Mouse (Mus musculus): Measurements from ENCODE around the gene Sec14l2. TPM values are rescaled to one million over a fixed set of nuclear protein-coding genes. Genes with fewer than 3 reads are reported as not detected.

The Sec14l2 gene
- 1 to 10 TPM in 2 of 3 experiments, under 1 TPM in 1; 0.79 to 2.7 (median 1.3) TPM for polyA plus RNA-seq (2017; shearing (Covaris generic))

DNA sequence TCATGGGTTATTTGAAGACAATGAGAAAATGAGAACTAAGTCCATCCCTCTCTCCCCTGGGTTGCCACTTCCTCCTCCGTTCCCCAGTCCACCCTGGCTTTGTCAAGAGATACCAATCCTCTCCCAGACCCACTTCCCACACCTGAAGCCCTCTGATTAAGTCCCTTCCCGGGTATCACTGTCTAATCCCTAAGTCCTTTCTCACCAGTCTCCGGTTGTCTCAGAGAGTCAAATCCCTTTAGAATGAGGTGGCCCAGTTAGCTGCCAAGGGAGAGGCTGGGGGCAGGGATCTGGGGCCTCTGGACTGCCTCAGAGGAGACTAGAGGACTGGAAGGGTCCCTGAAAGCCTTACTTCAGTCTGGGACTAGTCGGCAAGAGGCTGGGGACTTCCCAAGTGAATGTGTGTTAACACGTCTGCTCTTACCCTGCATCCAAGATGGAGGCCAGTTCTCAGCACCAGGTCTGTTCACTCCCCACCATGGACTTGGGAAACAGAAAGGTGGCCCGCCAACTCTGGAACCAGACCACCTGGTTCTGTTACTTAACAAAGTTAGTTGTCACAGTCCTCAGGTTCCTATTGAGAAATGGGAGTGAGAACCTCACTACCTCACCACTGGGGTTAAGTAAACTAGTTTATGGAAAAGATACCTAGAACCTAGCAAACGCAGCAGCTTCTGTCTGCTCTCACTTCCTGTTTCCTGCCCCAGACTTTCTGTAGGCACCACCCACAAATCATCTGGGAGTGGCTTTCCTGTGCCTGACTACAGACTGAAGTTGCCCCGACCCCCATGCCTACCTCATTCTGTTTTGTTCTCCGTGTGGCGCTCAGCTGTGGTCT lies at the start of gene Sec14l2:
Gene Sec14l2, minus strand, starts transcription at position 674 of the 838 bp plus-strand sequence.
- ATAC-seq = peak; percentile 88

DNA sequence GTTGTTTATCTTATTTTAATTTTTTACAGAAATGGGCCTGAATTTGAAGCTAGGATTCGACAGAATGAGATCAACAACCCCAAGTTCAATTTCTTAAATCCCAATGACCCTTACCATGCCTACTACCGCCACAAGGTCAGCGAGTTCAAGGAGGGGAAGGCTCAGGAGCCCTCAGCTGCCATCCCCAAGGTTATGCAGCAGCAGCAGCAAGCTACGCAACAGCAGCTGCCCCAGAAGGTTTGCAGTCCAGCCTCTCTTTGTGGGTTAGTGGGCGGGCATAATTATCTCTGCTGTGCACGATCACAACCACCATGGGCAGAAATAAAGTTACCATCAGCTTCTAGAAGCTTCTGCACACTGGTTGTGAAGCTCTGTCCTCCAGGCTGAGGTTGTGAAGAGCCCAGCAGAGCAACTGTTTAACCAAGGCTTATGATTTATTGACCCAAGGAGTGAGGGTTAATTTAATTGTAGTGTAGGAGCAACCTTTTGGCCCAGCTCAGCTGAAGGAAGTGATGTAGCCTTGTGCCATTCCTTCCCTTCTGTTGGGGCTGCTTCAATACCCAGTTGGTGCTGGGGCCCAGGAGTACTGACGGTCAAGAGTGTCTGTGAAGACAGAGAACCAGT lies 43.4 kb upstream of the Sec14l2 start:
- ATAC-seq = no peak

DNA sequence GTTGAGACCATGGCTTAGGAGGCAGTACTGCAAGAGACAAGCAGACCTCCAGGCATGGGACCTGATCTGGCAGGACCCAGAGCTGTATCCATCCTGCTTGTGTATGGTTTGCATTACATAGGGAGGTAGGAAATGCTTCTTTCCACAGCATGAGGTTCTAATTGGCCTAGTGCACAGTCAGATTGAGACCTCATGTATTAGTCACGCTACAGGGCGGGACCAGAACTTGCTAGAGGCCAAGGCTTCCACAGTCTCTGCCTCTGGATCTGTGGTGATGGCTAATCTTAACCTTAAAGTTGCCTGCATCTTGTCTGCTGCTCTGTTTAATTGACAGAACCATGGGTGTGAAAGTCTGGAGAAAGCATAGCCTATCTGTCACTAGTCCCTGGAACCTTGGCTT lies 41.5 kb upstream of the Sec14l2 start:
- ATAC-seq = no peak

DNA sequence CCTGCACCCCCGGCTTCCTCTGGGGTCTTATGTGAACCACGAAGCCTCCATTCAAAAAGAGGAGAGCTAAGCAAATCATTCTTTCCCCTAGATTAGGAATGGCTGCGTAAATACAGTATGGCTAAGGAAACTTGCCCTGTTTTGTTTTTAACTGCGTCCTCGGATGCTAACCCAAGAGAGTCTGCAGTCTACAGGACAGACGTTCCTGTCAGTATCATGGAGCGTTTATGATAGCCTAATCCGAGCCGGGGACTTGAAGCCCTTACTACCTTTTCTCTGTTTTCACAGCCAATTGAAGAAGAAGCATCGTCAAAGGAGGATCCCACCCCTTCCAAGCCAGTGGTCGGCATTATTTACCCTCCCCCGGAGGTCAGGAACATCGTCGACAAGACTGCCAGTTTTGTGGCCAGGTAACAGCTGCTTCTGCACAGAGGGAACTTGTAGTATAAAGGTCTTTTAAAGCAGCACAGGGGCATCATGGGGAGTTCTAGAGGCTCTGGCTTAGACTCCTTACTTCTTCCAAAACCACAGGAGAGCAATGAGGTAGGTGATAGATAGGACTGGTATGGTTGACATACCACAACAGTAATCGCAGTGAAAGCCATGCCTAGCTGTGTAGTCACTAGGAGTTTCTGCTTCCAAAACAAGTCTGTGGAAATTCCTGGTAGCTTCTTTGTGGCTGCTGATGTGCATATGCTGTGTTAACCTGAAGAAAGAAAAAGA lies 37.7 kb upstream of the Sec14l2 start:
- ATAC-seq = no peak

DNA sequence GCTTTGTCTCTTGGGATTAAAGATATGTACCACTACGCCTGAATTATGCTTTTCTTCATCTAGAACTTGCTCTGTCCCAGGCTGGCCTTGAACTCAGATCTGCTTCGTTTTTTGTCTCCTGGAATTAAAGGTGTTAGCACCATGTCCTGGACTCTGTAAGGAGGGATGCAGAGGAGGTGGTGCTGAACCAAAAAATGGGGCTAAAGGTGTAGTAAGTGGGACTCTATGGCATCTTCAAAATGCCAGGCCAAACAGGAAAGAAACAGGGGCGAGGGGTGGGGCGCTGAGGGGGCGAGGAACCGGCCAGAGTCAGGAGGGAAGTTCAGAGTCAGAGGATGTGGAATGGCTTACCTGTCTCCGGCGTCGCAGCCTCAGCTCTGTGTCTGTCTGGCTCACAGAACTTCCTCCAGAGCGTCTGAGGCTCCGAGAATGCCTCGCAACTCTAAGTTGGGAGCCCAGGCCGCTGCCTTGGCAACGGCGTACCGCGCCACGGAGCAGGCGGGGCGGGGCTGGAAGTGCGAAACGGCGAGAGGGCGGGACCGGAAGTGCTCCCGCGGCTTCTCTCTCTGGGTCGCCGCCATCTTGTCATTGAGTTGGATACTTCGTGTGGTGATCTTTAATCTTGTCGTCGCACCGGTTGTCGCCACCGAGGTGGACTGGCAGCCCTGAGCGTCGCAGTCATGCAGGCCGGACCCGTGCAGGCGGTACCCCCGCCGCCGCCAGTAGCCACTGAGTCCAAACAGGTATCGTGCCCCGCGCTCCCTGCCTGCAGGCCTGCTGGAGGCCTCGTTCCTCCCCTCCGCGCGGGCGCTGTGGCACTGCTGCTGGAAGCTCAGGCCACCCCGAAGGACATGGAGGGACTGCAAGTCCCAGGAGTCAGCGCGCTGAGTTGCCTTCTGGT lies 36.8 kb upstream of the Sec14l2 start, which contains the start of the genes Ccdc157 and Sf3a1:
Gene Ccdc157, minus strand, starts transcription at position 486 of the 901 bp plus-strand sequence.
Gene Sf3a1, plus strand, starts transcription at position 543 of the 901 bp plus-strand sequence.
- ATAC-seq = peak; percentile 96

DNA sequence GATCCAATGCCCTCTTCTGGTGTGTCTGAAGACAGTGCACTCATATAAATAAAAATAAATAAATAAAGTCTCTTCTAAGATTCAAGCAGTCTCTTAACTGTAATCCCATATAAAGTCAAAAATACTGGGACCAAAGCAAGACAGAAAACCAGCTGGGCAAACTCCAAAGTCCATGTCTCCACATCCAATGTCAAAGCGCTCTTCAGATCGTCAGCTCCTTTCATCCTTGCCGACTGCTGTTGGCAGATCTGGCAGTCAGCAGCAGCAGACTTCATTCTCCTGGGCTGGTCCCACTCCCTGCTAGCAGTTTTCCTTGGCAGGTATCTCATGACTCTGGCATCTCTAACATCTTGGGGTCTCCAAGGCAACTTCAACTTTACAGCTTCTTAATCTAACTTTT lies 35.5 kb upstream of the Sec14l2 start:
- no peak for ATAC-seq

DNA sequence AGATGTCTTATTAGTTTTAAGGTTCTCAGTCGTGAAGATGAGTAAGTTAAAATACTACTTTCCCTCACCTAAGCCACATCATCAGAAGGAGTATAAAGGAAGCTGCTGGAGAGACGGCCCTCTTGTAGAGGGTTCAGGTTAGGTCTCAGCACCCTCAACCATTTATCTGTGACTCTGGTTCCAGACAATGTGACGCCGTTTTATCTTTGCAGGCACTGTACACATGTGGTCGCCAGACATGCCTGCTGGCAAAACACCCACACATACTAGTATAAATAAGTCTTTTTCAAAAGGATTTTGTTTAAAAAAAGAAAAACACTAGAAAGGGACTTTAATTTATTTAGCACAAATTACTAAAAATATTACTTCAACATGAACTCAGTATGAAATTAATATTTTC lies 32.4 kb upstream of the Sec14l2 start:
- no peak for ATAC-seq

DNA sequence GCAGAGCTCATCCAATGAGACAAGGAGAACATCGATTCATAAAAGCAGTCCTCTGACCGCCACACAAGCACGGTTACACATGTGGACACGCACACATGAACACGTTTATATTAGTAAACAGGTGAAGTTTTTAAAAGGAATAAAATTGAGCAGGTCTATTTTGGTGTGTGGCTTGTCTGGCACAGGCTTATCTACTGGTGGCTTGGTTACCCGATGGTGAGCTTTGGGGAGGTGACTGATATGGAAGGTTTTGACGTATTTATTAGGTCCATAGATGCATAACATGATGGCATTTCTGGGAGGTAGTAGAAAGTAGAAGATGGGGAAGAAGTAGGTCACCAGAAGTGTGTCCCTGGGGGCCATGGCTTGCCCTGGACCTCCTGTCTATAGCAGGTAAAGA lies 30.5 kb upstream of the Sec14l2 start:
- no peak for ATAC-seq

DNA sequence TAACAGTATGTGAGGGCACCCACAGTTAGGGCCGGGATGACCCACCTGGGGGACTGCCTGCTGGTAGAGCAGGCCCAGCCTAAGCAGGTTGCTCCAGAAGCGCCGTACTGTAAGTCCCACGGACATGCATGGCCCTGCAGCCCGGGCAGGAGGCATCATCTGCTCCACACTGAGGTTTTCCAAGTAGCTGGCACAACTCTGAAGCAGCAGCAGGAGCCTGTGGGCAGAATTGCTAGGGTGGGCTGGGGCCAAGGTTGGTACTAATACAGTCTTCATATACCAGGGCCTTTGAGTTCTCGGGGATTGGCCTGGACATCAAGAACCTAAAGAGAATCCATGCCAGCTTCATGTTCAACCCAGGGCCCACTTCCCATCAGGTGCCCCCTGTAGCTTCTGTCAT lies 26.7 kb upstream of the Sec14l2 start:
- no peak for ATAC-seq

DNA sequence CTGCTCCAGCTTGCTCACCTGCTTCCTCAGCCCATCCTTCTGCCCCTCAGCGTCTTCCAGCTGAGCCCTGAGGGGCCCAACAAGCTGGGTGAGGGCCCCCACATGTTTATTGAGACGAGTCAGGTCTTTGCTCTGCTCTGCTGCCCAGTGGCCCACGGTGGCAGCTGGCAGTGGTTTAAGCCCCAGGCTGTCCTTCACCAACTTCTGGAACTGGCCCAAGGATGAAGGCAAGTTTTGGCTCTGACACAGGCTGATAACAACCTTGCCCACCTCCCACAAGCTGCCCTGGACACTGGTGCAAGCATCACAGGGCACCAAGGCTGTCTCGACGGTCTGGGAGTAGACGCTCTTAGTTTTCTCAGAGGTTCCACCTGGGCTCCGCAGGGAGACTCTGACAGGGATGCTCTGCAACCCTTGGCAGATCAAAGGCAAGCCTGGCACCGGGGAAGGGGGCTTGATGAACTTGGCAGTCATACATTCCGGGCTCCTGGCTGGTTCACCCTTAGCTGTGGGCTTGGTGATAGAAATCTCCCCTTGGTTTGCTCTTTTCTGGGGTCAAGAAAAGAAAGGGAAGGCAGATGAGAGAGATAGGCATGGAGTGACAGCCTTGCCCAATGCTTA lies 25.4 kb upstream of the Sec14l2 start:
- no peak for ATAC-seq

DNA sequence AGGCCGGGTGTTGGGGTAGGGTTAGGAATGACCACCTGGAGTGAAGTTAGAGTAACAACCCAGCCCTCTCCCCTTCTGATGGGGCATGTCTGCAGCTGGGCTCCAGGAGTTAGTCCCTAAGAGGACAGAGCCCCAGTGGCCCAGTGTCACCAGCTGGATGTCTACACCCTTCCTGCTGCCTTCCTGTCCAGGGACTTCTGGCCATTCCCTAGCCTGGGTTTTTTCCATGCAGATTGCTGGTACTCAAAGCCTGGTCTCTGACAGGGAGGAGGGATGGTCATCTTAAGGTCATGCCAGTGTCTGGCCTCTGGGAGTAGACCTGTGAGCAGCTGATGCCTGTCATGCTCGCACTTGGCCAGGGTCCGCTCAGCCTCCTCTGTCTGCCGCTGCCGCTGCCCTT lies 24.9 kb upstream of the Sec14l2 start:
- no peak for ATAC-seq

DNA sequence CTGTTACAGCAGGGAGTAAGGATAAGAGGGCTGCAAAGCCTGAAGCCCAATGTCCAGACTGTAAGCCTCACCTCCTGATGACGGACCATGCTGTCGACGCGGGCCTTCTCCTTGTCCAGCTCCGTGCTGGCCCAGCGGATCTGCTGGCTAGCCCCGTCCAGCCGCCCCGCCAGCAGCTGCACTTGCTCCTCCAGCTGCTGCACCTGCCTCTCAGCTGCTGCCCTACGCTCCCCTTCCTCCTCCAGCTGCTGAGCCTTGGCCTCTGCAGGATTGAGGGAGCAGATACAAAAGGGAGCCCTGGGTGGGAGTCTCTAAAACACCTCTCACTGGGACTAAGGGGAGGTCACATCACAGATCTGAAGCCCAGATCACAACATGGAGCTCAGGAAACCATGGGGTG lies 23.9 kb upstream of the Sec14l2 start:
- ATAC-seq = no peak

DNA sequence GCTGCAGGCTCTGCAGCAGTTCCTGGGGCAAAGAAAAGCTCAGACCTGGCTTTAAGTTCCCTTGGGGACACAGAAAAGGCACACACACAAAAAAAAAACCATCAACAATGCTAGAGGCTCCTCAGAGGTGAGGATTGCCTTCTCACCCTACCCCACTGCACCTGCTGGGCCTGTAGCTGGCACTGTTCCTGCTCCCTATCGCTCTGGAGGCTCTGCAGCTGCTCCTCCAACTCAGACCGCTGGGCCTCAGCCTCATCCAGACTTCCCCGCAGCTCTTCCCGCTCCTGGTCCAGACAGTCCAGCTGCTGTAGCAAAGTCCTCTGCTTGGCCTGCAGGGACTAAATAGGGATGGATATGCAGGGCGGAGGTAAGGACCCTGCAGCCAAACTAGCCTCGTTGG lies 23.2 kb upstream of the Sec14l2 start:
- ATAC-seq = no peak

DNA sequence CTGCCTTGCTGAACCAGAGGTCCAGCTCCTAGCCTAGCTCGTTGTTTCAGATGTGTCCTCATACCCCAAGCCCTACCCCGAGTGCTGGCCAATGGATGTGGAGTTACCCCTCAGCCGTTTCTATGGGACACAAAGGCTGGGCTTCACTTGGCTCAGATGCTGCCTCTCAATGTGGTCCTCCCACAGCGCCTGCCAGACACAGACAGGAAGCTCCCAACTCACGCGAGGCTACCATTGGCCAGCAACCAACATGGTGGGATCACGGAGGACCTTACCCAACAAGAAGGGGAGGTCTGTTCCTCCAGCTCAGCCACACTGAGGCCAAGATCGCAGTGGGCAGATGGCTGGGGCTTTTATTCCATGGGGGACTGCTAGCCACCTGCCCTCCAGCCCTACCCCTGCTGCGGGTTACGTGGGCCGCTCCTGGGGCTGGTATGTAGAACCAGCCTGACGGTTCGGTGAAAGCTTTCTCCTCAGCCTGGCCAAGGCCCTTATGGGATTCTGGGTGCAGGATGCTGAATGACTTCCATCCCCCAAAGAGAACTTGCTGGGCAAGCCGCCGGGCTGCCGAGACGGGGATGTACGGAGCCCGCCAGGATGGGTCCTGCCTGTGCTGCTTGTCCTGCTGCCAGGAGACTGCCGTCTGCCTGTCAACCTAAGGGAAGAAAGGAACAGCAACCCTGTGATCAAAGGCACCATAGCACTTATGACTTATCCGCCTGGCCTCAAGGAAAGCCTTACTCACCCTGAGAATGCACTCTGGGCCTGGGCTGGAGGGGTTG lies 20.3 kb upstream of the Sec14l2 start:
- ATAC-seq = no peak

DNA sequence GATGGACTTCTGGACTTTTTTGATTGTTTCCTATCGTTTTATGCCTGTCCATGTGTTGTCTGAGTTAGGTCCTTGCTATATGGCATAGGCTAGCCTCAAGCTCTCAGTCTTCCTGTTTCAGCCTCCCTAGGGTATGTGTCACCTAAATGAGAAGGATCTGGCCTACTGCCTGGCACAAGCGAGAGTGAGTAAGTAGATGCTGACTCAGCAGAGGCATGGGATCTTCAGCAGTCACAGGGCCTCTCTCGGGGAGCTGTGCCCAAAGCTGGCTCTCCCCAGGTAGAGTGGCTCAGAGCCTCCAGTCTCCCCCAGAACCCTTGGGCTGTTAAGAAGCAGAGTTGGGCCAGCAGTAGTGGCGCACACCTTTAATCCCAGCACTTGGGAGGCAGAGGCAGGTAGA lies 19.1 kb upstream of the Sec14l2 start:
- ATAC-seq = no peak

DNA sequence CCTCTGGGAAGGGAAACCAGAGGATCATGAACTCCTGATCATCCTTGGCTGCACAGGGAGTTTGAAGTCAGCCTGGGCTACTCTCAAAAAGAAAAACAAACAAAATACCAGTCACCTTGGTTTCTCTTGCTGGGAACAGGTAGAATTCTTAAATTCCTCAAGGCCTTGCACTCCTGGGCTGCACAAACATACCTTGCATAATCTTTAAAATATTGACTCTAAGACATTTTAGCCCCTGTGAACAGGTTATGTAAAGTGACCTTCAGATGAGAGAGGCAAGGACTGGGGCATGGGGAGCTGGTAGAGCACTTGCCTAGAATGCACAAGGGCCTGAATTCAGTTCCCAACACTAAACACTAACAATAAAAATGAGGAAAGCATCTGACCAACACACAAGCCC lies 18.3 kb upstream of the Sec14l2 start:
- ATAC-seq = no peak

DNA sequence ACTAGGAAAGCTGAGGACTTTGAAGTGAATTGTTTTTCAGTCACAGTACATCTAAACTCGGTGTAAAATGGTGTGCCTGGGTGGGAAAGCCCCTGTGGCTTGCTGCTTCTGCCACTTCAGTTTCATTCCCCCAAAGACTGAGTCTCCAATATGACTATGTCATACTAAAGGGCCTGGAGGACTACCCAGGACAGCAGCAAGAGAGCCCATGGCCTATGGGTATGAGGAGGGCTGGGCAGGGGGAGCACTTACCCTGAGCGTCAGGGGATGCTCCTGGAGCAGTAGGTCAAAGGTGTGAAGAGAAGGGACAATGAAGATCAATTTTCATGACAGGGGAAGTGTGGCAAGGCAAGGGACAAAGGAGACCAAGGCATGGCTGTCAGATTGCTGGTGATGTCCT lies 15.7 kb upstream of the Sec14l2 start:
- no peak for ATAC-seq

DNA sequence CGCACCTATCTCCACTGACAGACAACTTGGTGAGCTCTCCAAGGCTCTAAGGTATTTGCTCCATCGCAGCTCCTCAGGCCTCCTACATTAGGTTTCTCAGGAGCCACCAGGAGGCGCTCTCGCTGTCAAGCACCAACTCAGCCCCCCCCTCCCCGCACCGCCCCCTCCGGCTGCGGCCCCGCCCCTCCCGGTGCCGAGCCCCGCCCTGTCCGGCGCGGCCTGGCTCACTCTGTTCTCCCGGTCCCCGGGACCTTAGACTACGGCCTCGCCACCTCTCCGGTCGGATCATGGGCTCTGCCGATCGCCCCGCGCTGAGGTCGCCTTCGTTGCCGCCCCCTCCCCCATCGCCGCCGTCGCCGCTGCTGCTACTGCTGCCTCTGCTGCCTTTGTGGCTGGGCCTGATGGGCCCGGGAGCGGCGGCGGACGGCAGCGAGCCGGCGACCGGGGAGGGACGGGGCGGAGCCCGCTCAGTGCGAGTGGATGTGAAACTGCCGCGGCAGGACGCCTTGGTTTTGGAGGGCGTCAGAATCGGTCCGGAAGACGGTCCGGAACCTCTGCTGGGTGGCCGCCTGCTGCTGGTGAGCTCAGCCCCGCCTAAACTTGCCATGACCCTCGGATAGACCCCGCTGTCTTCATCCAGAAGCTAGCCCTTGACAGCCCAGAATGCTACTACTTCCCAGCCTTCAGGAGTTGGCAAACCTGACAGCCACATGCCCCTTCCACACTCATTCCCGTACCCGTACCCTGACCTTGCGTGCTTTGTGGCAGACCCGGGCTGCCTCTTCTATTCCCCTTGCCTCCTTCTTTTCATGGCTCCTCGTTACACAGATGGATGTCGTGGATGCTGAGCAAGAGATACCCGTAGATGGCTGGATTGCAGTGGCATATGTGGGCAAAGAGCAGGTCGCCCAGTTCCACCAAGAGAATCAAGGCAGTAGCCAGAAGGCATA lies 12.0 kb upstream of the Sec14l2 start, which contains the start of gene Rnf215:
Gene Rnf215, plus strand, starts transcription at position 217 of the 950 bp plus-strand sequence.
- ATAC-seq = peak; percentile 82

DNA sequence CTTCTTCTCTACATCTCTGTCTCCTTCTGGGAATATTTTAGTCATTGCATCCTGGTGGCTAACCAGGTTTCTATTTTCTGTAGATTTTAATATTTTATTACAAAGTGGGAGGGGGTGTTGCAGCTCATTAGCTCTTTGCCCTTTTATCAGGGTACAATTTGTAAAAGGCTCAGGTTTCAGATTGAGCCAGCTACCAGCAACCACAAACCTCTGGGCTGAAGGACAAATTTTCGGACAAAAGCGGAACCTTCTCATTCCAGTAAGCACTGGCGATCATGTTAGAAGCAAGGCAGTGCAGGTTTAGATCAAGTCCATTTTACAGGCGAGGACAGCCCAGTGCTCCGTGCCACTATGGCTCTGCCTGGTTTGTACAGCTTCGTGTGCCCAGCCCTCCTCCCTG lies 11.2 kb upstream of the Sec14l2 start:
- no peak for ATAC-seq

DNA sequence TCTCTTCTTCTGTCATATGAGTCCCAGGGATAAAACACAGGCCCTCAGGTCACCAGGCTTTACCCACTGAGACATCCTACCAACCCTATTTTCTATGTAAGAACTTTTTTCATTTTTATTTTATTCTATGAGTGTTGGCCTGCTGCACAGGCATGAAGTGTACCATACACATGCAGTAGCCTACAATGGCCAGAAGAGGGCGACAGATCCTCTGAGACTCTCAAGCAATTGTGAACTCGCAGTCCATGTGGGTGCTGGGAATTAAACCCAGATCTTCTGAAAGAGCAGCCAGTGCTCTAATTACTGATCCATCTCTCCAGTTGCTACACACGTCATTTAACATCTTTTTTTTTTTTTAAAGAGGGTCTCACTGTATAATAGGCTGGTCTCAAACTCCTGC lies 10.2 kb upstream of the Sec14l2 start:
- ATAC-seq = no peak

Measured in inflammation-experienced regulatory T-cells, adult 6 months (primary cell).